8 mouse cellular contexts compared by ENCODE assay signal in the genomic region with DNA sequence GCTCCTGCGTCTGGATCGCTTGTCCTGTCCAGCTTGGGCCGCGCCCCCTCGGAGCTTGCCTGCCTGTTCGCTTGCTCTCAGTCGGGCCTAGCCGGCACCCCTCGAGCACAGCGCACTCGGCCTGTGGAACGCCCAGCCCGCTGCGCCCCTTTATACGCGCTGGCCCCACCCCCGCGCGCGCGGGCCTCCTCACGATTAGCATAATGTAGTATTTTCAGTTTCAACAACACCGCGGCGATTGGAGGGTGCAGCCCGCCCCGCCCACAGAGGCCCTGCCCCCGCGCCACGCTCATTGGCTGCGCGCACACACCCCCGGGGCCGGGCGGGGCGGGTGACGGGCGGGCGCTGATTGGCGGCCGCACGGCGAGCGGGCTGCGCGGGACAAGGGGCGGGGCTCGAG. TPM values are rescaled to one million over a fixed set of nuclear protein-coding genes. Genes with fewer than 3 reads are reported as not detected.
DNase-seq lines count a peak whose midpoint lies in the region; ATAC-seq and TF ChIP-seq lines count a peak whose summit lies in the region.

A gene (minus strand): TSS at position 177 of the 400 bp plus-strand sequence.

- H3K9me3 ChIP-seq in hindbrain, postnatal 0 days (ENCODE audit: low read length) = peaks cover 6% of the 10 kb centered on the region; the same call in 1 of the 2 replicates

- H3K4me3 ChIP-seq in hindbrain, postnatal 0 days (ENCODE audit: low read length) = peak within 1 kb of the TSS; percentile 43
- peak within 1 kb of the TSS; percentile 40 for H3K4me3 ChIP-seq in left cerebral cortex, adult 2 months

- H3K4me2 ChIP-seq in hindbrain, postnatal 0 days (ENCODE audit: low read depth, low read length) = peak within 1 kb of the TSS; percentile 62

- H3K27me3 ChIP-seq in hindbrain, postnatal 0 days (ENCODE audit: insufficient read depth, low read length) = no peaks in the 10 kb centered on the region

- no peak for TF ChIP-seq CTCF in hindbrain, postnatal 0 days (IDR thresholded peaks at IDR 0.05; ENCODE audit: low read depth)
- TF ChIP-seq CTCF in left cerebral cortex, adult 2 months (IDR thresholded peaks at IDR 0.05) = no peak

- no peak within 1 kb of the TSS for H3K27ac ChIP-seq in hindbrain, postnatal 0 days
- no peak within 1 kb of the TSS for H3K27ac ChIP-seq in left cerebral cortex, adult 2 months

- no peaks in the 10 kb centered on the region for H3K36me3 ChIP-seq in hindbrain, postnatal 0 days (ENCODE audit: insufficient read depth, low read length)

- H3K9ac ChIP-seq in hindbrain, postnatal 0 days (replicated peaks; ENCODE audit: low read length) = peak within 1 kb of the TSS; percentile 41

- no peaks in the 10 kb centered on the region for H3K4me1 ChIP-seq in hindbrain, postnatal 0 days (ENCODE audit: insufficient read depth, low read length)

- intact Hi-C loops in left cerebral cortex, adult 2 months (cut with DNase I) = loop anchor here (5.0 to 10.0 kb wide), 3 partner anchors 159 to 566 kb away; a partner anchor contains a TSS

- 35% methylated on average over 42 of the region's 48 CpGs for WGBS in hindbrain, postnatal 0 days

- ATAC-seq in hindbrain, postnatal 0 days = peak; percentile 85

- DNase-seq in MEL-GATA-1-ER (ENCODE audit: extremely low read depth, low read depth) = peak; percentile 62
- peak; percentile 91 for DNase-seq in embryo, embryonic 10.5 days (ENCODE audit: low spot score)
- DNase-seq in gastrocnemius, postnatal 10 days = peak; percentile 88
- peak; percentile 89 for DNase-seq in hindbrain, postnatal 0 days (ENCODE audit: low spot score)
- peak; percentile 75 to 82 for DNase-seq in left cerebral cortex, adult 2 months (ENCODE audit: extremely low spot score in 1 of 2, low spot score in 2 of 2)
- peak; percentile 92 to 97 for DNase-seq in lung, postnatal 4 days
- DNase-seq in retina, embryonic 14.5 days (ENCODE audit: low spot score) = peak; percentile 88
- peak; percentile 88 for DNase-seq in thymus, postnatal 25 days

RNA-seq across cellular contexts. Expression of the gene that starts here (rescaled TPM):
- 100 to 1,000 TPM; 954 to 996 TPM for total RNA-seq in gastrocnemius, postnatal 10 days (2021)
- 127 and 139 TPM in 2 replicates for total RNA-seq in hindbrain, postnatal 0 days (2014; rRNA removed)
- polyA plus RNA-seq in hindbrain, postnatal 0 days (2015; fragmentation: Nextera tagmentation; extraction: Ambion mirVana) = 144 and 150 TPM in 2 replicates
- total RNA-seq in left cerebral cortex, adult 2 months (2021) = 10 to 100 TPM; 10.3 to 10.7 TPM

Comparison
In these comparisons a context has a peak if more than half of its experiments do, and no peak if none do; other contexts are left out.
1. RNA of the gene that starts here (total RNA-seq): 954 to 996 TPM in gastrocnemius, postnatal 10 days and 127 to 139 TPM in hindbrain, postnatal 0 days; 10.3 to 10.7 TPM in left cerebral cortex, adult 2 months; every median in the first group is over 10 times any median in the second.
2. Peak in every context shown above with its lines, with median percentiles within 50 percentile points of each other: DNase-seq.